Mouse (Mus musculus) midbrain, embryonic 11.5 days (tissue): ENCODE data around the gene Nfib. TPM values are rescaled to one million over a fixed set of nuclear protein-coding genes. Genes with fewer than 3 reads are reported as not detected.
A peak's percentile ranks its signal among the peaks of the same experiment; 100 is the strongest.

Experiments used
- ATAC-seq: fragments of 200-750 bp; cut with Nextera tagmentation; 2 replicates; pipeline ENCODE4 v1.8.0; 2017; ENCODE audit warnings: moderate TSS enrichment, moderate library complexity; ENCODE audit not compliant: low FRiP score
- DNase-seq: peaks from one replicate; pipeline ENCODE4 v3.0.0; 2015; ENCODE audit warnings: low spot score; ENCODE audit errors: missing footprints
- H3K27ac ChIP-seq: fragments of 300-500 bp; sonication (generic); 2 replicates; pipeline ENCODE4 v1.5.1; 2014; ENCODE audit warnings: low read depth, low read length
- H3K27me3 ChIP-seq: fragments of 300-500 bp; sonication (generic); 2 replicates; pipeline ENCODE4 v1.6.1; 2014; ENCODE audit warnings: mild to moderate bottlenecking, low read length, moderate library complexity, mixed read lengths; ENCODE audit not compliant: control insufficient read depth, insufficient read depth
- H3K36me3 ChIP-seq: fragments of 300-500 bp; sonication (generic); 2 replicates; pipeline ENCODE4 v1.6.1; 2014; ENCODE audit warnings: mild to moderate bottlenecking, low read length, moderate library complexity, mixed read lengths; ENCODE audit not compliant: control insufficient read depth, insufficient read depth
- H3K4me1 ChIP-seq: fragments of 300-500 bp; sonication (generic); 2 replicates; pipeline ENCODE4 v1.6.1; 2014; ENCODE audit warnings: low read length; ENCODE audit not compliant: control insufficient read depth, insufficient read depth
- H3K4me2 ChIP-seq: fragments of 300-500 bp; sonication (generic); 2 replicates; pipeline ENCODE4 v1.6.1; 2014; ENCODE audit warnings: mild to moderate bottlenecking, moderate library complexity
- H3K4me3 ChIP-seq: fragments of 300-500 bp; sonication (generic); 2 replicates; pipeline ENCODE4 v1.5.1; 2014; ENCODE audit warnings: low read depth, low read length
- H3K9ac ChIP-seq: fragments of 300-500 bp; sonication (generic); 2 replicates; pipeline ENCODE4 v1.6.1; 2014; ENCODE audit warnings: low read length
- H3K9me3 ChIP-seq: fragments of 300-500 bp; sonication (generic); 2 replicates; pipeline ENCODE4 v1.6.1; 2016; ENCODE audit warnings: low read length; ENCODE audit not compliant: control insufficient read depth
- WGBS: fragments of 180-500 bp; shearing (Covaris S2); extraction: QIAGEN DNeasy Blood & Tissue Kit; methylation state at CpG from one replicate; pipeline ENCODE4 v1.1.7; 2014; 5-methylcytosine and 5-hydroxymethylcytosine counted together
- polyA plus RNA-seq: library from polyadenylated mRNA; unstranded; fragments of >200 nt; fragmentation: Nextera tagmentation; extraction: Ambion mirVana; gene quantifications from 2 replicates; pipeline ENCODE4 v1.2.1, GENCODE M21; 2014

Gene Nfib
- polyA plus RNA-seq, 1 experiment from 2014 or later: 19.9 TPM

DNA sequence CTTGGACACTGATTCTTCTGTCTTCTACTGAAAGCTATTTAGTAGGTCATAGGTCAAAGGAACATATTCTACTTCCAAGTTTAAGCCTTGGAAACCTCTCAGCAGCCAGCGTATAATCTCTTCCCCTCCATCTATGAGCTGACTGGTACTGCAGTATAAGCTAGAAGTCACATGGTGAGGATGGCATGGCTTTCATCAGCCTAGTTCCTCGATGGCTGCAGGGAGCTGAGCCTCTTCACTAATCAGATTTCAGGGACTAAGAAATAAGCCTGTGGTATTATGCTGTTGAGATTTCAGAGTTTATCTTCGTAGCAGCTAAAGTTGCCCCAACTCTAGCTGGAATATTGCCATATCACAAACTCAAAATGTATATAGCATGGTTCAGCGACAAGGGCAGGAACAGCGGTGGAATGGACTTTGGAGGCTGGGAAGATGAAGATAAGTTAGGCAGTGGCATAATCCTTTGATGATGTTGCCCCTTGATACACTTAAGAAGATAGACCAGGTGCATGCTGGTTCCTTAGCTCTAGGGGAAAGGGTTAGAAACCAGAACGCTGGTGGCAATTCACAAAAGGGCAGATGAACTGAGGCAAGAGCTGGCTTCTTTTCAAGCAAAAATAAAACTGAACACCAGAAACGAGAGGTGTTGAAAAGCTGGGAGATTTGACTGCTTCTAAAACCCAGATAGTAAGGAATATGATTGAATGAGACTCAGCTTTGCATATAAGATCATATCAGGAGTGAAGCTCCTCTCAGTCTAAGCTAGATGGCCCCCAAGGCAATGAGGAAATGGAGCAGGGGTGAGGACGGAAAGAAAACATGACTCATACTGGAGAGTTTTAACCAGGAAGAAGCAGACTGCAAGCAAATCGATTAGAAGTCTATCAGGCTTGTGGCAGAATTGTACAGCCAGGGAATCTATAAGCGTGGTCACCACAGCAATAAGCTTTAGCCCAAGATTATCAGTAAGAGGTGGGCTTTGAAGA is 111.6 kb downstream of the Nfib start:
- 71% methylated on average over 10 of the region's 10 CpGs for WGBS
- Histone ChIP-seq H3K4me1 (peaks cover 4% of the 10 kb centered on the region; the same call in 1 of the 2 replicates), H3K27me3 (no peaks in the 10 kb centered on the region), H3K4me3 (no peak overlapping the region), H3K36me3 (no peaks in the 10 kb centered on the region), H3K9me3 (no peaks in the 10 kb centered on the region), H3K9ac (no peak overlapping the region), H3K4me2 (no peak overlapping the region), H3K27ac (no peak overlapping the region)
- DNase-seq (no peak), ATAC-seq (no peak)

DNA sequence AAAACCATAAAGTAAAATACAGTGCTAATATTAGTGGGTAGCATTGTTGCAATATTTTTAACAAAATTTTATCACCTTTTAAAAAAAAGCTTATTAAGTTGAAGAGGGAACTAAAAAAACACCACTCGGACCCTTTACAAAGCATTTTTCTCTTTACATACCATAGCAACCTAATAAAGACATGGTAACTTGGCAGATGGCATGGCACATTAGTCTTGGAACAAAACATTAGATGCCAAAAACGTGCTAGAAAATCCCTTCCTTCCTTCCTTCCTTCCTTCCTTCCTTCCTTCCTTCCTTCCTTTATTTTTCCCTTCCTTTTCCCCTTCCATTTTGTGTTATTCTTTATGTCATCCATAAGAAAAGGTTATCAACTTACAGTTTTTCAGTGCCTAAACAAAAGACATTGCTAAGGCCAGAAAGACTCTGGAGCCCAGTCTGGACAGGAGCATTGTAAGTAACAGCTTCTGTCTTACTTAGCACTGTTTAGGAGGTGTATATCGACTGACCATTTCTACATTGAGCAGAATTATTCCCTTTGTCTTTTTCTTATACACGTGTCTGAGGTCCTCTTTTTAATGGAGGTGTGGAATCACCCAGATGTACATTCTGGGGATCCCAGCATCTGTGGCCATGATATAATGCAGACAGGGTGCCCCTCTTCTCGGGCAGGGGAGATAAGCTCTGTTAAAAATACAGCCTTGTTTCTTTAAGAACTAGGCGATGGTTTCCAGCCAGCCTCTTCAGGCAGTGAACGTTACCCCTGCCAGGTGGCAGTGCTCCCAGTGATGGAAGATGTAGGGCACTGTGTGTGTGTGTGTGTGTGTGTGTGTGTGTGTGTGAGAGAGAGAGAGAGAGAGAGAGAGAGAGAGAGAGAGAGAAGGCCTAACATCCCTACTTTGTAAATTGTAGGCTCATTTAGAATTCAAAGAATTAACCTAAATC is 113.2 kb downstream of the Nfib start:
- Histone ChIP-seq H3K27me3 (no peaks in the 10 kb centered on the region), H3K27ac (no peak overlapping the region), H3K9ac (no peak overlapping the region), H3K36me3 (no peaks in the 10 kb centered on the region), H3K4me2 (no peak overlapping the region), H3K9me3 (no peaks in the 10 kb centered on the region), H3K4me3 (no peak overlapping the region), H3K4me1 (peaks cover 7% of the 10 kb centered on the region)
- DNase-seq: no peak
- WGBS: 44% methylated on average over 7 of the region's 7 CpGs
- ATAC-seq: no peak

DNA sequence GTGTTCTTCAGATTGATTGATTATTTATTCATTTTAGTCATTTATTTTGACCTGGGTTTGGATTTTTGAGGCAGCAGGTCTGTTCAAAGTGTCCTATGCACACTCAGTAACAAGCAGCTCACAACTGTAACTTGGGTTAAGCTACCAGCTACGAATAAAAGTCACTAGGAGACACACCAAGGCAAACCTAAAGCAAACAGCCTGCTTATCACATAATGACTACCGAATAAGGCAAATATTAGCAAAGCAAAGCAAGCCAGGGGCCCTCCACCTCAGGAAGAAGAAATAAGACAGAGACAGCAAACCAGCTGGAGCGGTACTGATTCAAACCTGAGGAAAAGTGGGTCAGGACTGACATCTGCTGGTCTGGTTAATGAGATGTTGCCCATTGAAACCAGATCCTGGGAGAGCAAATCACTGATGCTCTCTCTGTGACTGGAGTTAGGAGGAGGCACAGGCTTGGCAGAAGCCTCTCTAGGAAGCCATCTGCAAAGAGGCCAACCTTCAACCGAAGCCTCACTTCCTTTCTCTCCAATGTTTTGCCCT is 116.1 kb downstream of the Nfib start:
- DNase-seq: peak; percentile 91
- H3K9ac ChIP-seq: no peak overlapping the region
- H3K4me3 ChIP-seq: no peak overlapping the region
- 34% methylated on average over 4 of the region's 4 CpGs for WGBS
- H3K27me3 ChIP-seq: no peaks in the 10 kb centered on the region
- H3K9me3 ChIP-seq: no peaks in the 10 kb centered on the region
- H3K4me1 ChIP-seq: peaks cover 7% of the 10 kb centered on the region
- ATAC-seq: peak; percentile 61; the same call in 1 of the 2 replicates
- no peak overlapping the region for H3K4me2 ChIP-seq
- H3K27ac ChIP-seq: no peak overlapping the region
- no peaks in the 10 kb centered on the region for H3K36me3 ChIP-seq

DNA sequence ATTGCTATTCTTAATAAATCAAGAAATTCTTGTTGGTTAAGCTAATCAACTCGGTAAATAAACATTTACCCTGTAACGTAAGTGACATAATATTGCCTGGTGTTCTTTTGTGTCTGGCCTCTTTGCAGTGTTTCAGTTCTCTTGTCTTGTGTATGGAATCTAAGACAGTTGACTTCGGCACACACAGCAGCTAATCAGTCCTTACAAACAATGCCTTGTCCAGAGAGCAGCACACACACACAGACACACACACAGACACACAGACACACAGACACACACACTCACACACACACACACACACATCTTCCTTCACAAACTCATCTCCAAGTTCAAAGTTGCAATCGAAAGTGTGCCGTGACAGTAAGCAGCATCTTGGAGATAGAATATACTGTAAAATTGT is 116.8 kb downstream of the Nfib start:
- ATAC-seq (no peak), DNase-seq (no peak)
- H3K36me3 ChIP-seq: no peaks in the 10 kb centered on the region

DNA sequence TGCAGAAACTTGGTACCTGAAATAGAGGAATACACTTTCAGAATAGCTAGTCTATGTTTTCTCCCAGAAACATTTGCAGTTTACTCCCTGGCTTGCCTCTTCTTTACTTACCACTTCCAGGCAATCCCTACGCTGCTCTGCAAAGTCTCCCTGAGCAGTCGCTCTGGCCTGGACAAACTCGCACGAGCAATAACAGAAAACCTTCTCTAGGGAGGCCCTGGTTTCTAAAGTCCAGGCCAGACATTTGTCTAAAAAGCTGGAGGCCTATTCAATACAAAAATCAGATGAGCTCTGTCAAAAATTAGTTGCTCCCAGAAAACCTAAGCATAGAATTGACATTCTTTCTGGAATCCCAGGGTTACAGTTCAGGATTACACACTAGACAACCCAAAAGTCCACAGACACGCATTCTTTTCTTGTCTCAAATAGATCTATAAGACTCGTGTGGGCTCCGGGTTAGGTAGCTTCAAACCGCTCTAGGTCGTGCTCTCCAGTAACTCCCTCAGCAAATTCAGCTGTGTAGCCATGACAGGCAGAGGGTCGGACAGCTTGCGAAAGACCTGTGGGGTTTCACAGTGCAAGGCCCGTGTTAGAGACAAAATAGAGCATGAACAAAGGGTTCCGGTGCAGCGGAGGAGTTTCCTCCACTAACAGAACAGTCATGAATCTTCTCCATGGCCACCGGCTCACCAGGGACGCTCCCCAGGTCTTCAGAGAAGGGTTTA is 118.2 kb downstream of the Nfib start:
- Histone ChIP-seq H3K27me3 (no peaks in the 10 kb centered on the region), H3K4me2 (no peak overlapping the region), H3K4me1 (peaks cover 7% of the 10 kb centered on the region), H3K4me3 (no peak overlapping the region), H3K36me3 (no peaks in the 10 kb centered on the region), H3K9me3 (no peaks in the 10 kb centered on the region), H3K9ac (no peak overlapping the region), H3K27ac (no peak overlapping the region)
- 60% methylated on average over 16 of the region's 16 CpGs for WGBS
- ATAC-seq (no peak), DNase-seq (no peak)

More for the DNA sequence above, 116.8 kb downstream of the Nfib start:
- 74% methylated on average over 5 of the region's 5 CpGs for WGBS
- Histone ChIP-seq H3K4me2 (no peak overlapping the region), H3K27me3 (no peaks in the 10 kb centered on the region), H3K9ac (no peak overlapping the region), H3K4me1 (peaks cover 7% of the 10 kb centered on the region), H3K9me3 (no peaks in the 10 kb centered on the region), H3K4me3 (no peak overlapping the region), H3K27ac (no peak overlapping the region)

DNA sequence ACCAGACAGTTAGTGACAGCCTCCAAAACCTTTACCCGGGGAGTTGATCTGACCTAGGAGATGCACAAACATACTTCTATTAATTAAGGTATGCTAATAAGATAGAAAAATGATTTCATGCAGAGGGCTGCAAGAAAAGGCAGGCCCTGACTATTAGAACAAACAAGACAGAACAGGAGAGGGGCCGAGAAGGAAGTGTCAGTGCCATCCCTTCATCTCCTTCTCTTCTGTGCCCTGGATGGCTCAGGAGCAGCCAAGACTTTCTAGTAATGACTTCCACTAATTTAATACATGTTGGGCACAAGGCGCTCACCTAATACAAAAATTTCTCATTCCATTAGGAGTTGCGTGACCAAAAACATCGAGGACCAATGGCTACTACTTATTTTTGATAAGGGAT is 118.9 kb downstream of the Nfib start:
- no peaks in the 10 kb centered on the region for H3K27me3 ChIP-seq
- H3K4me1 ChIP-seq: peaks cover 7% of the 10 kb centered on the region
- H3K4me2 ChIP-seq: no peak overlapping the region
- no peak overlapping the region for H3K4me3 ChIP-seq
- no peak overlapping the region for H3K9ac ChIP-seq
- DNase-seq (no peak), ATAC-seq (no peak)
- H3K9me3 ChIP-seq: no peaks in the 10 kb centered on the region
- no peak overlapping the region for H3K27ac ChIP-seq
- no peaks in the 10 kb centered on the region for H3K36me3 ChIP-seq
- 92% methylated on average over 5 of the region's 5 CpGs for WGBS

DNA sequence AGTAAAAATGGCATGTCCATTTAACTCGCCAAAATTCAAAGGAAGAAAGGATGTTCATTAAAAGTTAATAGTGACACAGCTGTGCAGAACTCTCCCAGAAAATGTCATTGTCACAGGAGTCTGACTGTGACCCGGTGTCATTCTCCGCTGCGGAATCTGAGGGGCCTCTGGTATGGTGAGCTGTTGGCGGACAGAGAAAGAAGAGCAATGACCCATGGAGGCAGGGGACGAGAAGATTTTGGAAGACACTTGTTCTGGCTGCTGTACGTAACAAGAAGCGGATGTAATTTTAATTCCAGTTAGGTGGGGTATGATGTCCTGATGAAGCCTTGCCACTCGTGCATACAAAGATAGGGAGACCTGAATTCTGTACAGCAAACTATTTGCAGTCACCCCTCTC is 120.0 kb downstream of the Nfib start:
- no peak for ATAC-seq
- no peak overlapping the region for H3K4me2 ChIP-seq

DNA sequence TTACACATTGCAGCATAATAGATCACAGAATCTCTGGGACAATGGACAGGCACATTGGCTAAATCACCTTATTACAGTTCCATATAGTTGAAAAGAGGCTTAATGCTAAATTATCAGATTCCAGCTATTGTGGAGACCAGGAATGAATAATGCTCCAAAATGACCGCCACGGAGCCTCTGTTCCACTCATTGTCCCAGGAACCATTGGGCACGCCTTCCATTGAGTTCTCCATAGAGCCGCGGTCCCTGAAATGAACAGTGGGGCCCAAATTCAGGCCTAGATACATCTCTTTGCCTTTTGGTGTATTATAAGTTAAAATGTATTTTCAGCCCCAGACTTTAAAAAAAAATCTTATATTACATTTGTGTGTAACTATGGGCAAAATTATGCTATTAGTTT is 120.5 kb downstream of the Nfib start:
- Histone ChIP-seq H3K4me2 (no peak overlapping the region), H3K36me3 (no peaks in the 10 kb centered on the region), H3K4me3 (no peak overlapping the region), H3K27ac (no peak overlapping the region), H3K9ac (no peak overlapping the region), H3K9me3 (no peaks in the 10 kb centered on the region), H3K27me3 (no peaks in the 10 kb centered on the region), H3K4me1 (peaks cover 7% of the 10 kb centered on the region)
- WGBS: 64% methylated on average over 5 of the region's 5 CpGs
- ATAC-seq (no peak), DNase-seq (no peak)

More for the DNA sequence above, 120.0 kb downstream of the Nfib start:
- Histone ChIP-seq H3K36me3 (no peaks in the 10 kb centered on the region), H3K27ac (no peak overlapping the region), H3K9me3 (no peaks in the 10 kb centered on the region), H3K27me3 (no peaks in the 10 kb centered on the region), H3K4me1 (peaks cover 7% of the 10 kb centered on the region), H3K9ac (no peak overlapping the region), H3K4me3 (no peak overlapping the region)
- WGBS: 54% methylated on average over 9 of the region's 9 CpGs
- no peak for DNase-seq
